3 mouse cellular contexts compared by ENCODE assay signal in the genomic region with DNA sequence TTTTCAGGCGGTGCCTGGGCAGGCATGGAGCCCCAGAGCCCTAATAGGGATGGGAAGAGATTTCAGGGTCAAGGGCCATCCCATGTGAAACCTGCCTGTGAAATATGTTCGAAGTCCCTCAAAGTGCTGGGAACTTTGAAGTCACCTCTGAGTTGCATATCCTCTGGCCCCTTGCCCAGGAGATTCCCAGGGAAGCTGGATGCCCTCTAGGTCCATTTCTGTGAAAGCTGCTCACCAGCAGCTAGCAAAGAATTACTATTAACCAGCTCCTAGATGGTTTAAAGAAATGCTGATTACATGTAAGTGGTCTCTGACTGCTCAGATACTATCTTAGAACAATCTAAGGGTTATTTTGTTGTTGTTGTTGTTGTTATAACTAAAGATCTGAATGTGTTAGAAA. TPM values are rescaled to one million over a fixed set of nuclear protein-coding genes. Genes with fewer than 3 reads are reported as not detected.
"Had no signal": no experiment of that assay in that cellular context is flagged by ENCODE, and none has a peak within 500 bp of the region (broad histone marks: within the 10 kb centered on the region; RNA-seq: fewer than 3 reads in every experiment).

No protein-coding gene starts in this region.

RNA-seq across cellular contexts. Expression of a gene that starts 1.1 kb away (rescaled TPM):
- total RNA-seq: megakaryocyte-erythroid progenitor cell, adult 5-6 weeks had no signal

RNA-seq across cellular contexts. Expression of a gene that starts 56.0 kb away (rescaled TPM):
- polyA plus RNA-seq: neural tube, embryonic 14.5 days; testis, adult 2 months had no signal
